Mouse (Mus musculus) thymus, adult 2 months (tissue): ENCODE measurements around the gene Stau1.

Source experiments
- CTCF ChIP-seq: fragments of 200-500 bp; IDR thresholded peaks from 2 replicates; pipeline ENCODE4 v1.5.1; 2012; ENCODE audit warnings: mild to moderate bottlenecking, control low read depth, low read length, moderate library complexity, borderline replicate concordance; ENCODE audit not compliant: control insufficient read depth, poor library complexity, insufficient read depth; ENCODE audit errors: extremely low read depth
- POLR2A ChIP-seq: fragments of 200-500 bp; IDR thresholded peaks from 2 replicates; pipeline ENCODE4 v1.6.1; 2012; ENCODE audit warnings: mild to moderate bottlenecking, low read length, control low read depth, moderate library complexity; ENCODE audit not compliant: control insufficient read depth, poor library complexity, insufficient read depth; ENCODE audit errors: extremely low read depth

- TF ChIP-seq CTCF (no peak), POLR2A (no peak)
Observed at GRCm38 (mm10) chr2:166900792-166901505, 95.2 kb downstream of the Stau1 start.
